Mouse (Mus musculus): ENCODE results near the gene Olfr785.
"Not testable (repeated sequence)": the region's sequence is repeated elsewhere in the genome, so short reads cannot be mapped to it uniquely, and the experiment has no call there.

Gene Olfr785

DNA sequence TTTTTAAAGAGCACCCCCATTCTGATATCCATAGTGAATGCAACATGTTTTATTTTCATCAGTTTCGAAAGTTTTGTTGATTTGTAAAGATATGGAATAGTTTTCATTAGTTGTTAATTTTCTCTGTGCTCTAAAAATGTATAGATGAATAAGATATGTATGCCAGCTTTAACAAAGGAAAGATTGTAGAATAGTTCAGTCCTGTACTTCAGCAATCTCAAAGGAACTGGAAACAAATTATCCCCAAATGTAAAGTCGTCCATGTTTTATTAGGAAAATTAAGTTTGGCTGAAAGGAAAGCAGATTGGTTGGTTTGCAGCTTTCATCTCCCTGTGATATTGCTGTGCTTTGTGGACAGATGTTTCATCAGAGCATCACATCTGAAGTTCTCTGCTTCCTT, at the start of gene Olfr785:
TSS of gene Olfr785 (plus strand) at position 301 of the 400 bp plus-strand sequence.
- DNase-seq (ENCODE audit: low spot score in 2 of 2): no peak

DNA sequence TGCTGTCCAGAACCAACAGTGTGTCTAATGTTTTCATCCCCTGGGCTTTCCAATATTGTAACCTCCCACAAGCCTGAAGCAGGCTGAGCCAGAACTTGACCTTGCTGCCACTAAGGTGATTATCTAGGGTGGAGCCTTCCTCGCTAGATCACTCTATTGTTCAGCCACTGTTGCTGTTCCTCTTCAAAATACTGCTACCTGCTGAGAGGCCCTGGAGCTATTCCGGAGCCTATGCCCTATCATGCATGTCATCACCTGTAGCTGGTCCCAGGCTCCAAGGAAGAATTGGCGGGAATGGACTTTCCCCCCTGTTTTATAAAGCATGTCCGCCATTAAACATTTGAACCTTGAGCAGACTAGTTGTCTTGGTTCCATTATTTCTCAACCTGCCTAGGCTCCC, 48.7 kb upstream of the Olfr785 start:
- not testable (repeated sequence) for DNase-seq (ENCODE audit: low spot score in 2 of 2)

DNA sequence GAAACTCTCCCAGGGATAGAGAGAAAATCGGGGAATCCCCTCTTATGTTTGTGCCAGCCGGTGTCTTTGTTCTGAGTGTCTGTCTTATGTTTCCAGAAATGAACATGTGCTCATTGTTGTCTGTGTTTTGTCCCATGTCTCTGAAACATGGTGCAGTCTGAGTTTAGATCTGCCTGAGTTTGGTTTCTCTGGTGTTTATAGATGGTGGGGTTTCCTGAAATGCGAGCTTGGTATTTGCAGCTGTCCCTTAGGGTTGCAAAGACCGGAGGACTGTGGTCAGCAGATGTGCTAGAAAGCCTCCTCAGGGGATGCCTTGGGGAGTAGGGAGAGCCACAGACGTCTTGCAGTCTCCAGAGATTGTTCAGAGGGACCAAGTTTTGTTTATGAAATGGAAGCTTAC, 47.9 kb upstream of the Olfr785 start:
- DNase-seq (ENCODE audit: low spot score in 2 of 2): no peak

DNA sequence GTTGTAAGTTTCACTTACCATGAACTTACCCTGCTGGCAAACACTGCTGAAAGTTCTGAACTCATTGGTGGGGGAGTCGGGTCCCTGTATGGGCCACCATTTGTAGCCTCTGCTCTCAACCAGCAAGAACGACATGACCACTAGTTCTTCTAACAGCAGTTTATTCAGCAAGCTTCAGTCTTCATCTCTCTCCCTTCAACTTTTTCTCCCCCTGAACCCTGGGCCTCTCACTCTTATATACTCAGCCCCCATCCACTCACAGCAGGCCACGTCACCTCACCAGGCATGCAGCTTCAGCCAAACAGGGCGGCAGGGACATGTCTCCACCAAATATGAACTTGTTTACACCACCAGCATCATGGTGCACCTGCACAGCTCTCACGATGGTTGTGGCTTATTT, 31.2 kb upstream of the Olfr785 start:
- DNase-seq (ENCODE audit: low spot score in 2 of 2): not testable (repeated sequence)

DNA sequence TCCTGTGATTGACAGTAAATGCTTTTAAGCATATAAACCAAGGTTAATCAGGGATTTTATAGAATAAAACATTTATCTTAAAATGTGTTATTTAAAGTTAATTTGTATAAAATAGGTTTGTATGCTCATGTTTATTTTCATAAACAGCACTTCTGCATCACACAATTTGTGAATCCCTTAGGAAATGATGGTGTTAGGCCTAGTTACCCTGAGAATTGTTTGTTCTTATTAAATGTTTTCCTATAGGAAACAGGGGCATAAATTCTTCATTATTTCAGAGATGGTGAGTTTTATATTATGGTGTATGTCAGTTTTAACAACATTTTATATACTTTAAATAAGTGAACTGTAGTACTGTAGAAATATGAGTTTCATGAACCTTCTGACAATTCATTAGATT, 21.4 kb upstream of the Olfr785 start, which contains the start of gene Olfr784:
TSS of gene Olfr784 (plus strand) at position 301 of the 400 bp plus-strand sequence.
- DNase-seq (ENCODE audit: low spot score in 2 of 2): no peak

DNA sequence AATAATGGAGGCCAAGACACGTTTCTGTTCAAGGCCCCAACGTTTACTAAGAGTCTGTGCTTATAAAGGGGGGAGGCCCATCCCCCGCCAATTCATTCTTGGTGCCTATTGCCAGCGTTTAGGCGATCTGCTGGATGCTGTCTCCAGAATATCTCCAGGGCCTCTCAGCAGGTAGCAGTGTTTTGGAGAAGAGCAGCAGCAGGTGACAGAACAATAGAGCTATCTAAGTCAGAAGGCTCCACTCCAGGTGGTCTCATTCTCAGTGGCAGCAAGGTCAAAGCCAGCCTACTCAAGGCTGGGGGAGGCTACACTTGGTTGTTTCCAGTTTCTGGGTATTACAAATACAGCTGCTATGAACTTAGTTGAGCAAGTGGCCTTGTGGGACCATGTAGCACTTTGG, 4.3 kb upstream of the Olfr785 start:
- DNase-seq (ENCODE audit: low spot score in 2 of 2): no peak

DNA sequence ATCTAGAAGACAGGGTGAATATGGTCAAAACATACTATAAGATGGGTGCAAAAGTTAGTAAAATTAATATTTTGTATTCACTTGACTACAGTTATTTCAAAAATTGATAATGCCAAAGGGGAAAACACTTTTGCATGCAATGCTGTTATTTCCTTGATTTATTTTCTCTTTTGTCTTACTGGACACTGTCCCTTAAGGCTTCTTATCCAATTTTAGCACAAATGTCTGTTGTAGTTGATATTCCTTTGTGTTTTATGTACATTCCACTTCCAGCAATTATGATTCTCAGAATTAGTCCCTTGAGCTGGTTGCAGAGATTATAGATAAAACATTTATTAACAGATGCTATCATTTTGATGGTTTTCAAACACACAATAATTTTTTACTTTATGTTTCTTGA, 21.8 kb downstream of the Olfr785 start, which contains the start of gene Olfr786:
TSS of gene Olfr786 (plus strand) at position 301 of the 400 bp plus-strand sequence.
- no peak for DNase-seq (ENCODE audit: low spot score in 2 of 2)

All from spleen, postnatal 14 days (tissue).